Mouse (Mus musculus): ENCODE results near the gene Sesn1.

DNA sequence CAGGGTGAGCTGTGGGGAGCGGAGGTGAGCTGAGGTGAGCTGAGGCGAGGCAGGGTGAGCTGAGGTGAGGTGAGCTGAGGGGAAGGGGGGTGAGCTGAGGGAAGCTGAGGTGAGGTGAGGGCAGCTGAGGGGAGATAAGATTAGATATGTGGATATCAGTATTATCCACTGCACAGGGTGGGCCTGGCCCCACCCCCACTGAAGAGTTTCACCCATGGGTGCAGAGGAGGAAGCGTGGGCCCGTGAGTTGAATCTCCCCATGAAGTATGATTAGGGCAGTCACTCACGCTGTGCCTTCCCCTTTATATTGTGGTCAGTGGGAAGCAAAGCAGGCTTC is 143.8 kb downstream of the Sesn1 start:
- TF ChIP-seq CTCF (IDR thresholded peaks at IDR 0.05) (no peak), EP300 (IDR thresholded peaks at IDR 0.05) (no peak)
